In the genomic region with DNA sequence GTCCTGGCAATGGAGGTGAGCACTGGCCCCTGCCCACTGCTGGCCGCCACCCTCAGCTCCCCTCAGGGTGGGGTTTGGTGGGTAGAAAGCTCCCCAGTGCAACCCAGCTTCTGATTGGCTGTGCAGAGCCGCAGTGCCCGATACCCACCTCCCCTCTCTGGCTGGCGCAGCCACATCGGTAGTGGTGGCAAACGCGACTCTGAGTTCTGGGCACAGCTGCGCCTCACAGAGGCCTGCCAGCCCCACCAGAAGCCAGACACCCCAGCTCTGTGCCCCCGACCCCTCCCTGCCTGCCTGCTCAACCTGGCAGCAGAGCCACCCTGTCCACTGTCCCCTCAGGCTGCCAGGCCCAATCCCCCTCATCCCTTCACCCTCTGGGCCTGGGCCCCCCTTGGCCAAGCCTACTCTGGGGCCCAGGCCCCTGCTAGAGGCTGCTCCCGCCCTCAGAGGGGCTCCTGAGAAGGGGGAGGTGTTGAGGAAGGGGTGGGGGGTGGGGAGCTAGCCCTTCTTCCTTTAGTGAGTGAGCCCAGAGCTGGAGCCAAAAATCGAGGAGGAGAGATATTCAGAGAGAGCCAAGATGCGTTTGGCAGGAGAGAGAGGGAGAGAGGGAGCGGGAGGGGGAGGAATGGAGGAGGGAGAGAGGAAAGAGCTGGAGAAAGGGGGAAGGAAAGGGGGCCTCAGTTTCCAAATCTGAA, we compare ENCODE assay signal across 8 mouse cellular contexts. TPM values are rescaled to one million over a fixed set of nuclear protein-coding genes. Genes with fewer than 3 reads are reported as not detected.
DNase-seq lines count a peak whose midpoint lies in the region; ATAC-seq and TF ChIP-seq lines count a peak whose summit lies in the region.

No protein-coding gene starts in this region.

- DNase-seq in layer of hippocampus, adult 11-12 months (ENCODE audit: low spot score): peak; percentile 77
- no peak for DNase-seq in layer of hippocampus, adult 9-10 months (ENCODE audit: low spot score)
- DNase-seq in cerebellum, adult 11-12 months: peak; percentile 84
- DNase-seq in gastrocnemius, adult 2 months: peak; percentile 86
- DNase-seq in layer of hippocampus, adult 9-11 months: peak; percentile 87
- DNase-seq in adrenal gland, adult 2 months: no peak

- H3K4me3 ChIP-seq in gastrocnemius, adult 2 months: peak overlapping the region; percentile 63
- peak overlapping the region; percentile 19 for H3K4me3 ChIP-seq in stomach, embryonic 15.5 days (replicated peaks)

- H3K36me3 ChIP-seq in stomach, embryonic 15.5 days: 0 out of 2 replicates have a peak, but pooled peaks cover 5% of the 10 kb centered on the region

- peak overlapping the region; percentile 16 for H3K9ac ChIP-seq in stomach, embryonic 15.5 days

- H3K4me2 ChIP-seq in stomach, embryonic 15.5 days: peak overlapping the region; percentile 47

- 63% methylated on average over 13 of the region's 13 CpGs for WGBS in stomach, embryonic 15.5 days

- peak; percentile 54; the same call in 1 of the 2 replicates for ATAC-seq in stomach, embryonic 15.5 days (ENCODE audit: insufficient read depth, low FRiP score, low read depth)
- no peak for ATAC-seq in megakaryocyte-erythroid progenitor cell, adult 5-6 weeks (replicated peaks; ENCODE audit: low FRiP score, low TSS enrichment, poor library complexity, severe bottlenecking)

- H3K4me1 ChIP-seq in stomach, embryonic 15.5 days: peaks cover 57% of the 10 kb centered on the region

- intact Hi-C loops in gastrocnemius, adult 2 months (cut with DNase I): no loop called here

- TF ChIP-seq CTCF in gastrocnemius, adult 2 months (IDR thresholded peaks at IDR 0.05): no peak

- H3K27me3 ChIP-seq in stomach, embryonic 15.5 days (replicated peaks): 0 out of 2 replicates have a peak, but pooled peaks cover 33% of the 10 kb centered on the region

- H3K27ac ChIP-seq in gastrocnemius, adult 2 months: peak overlapping the region; percentile 96
- peak overlapping the region; percentile 88 for H3K27ac ChIP-seq in stomach, embryonic 15.5 days

- H3K9me3 ChIP-seq in stomach, embryonic 15.5 days: no peaks in the 10 kb centered on the region

RNA-seq across cellular contexts. Expression of a gene that starts 6.2 kb away (rescaled TPM):
- total RNA-seq in gastrocnemius, adult 2 months (2021): 100 to 1,000 TPM; 465 to 558 TPM
- 28.7 and 29.3 TPM in 2 replicates for polyA plus RNA-seq in stomach, embryonic 15.5 days (2015; fragmentation: Nextera tagmentation; extraction: Ambion mirVana)
- 100 to 1,000 TPM in 1 of 2 experiments, 10 to 100 TPM in 1; 91.3 to 113 TPM for total RNA-seq in adrenal gland, adult 2 months (2021)
- 47.0 and 59.9 TPM in 2 replicates for polyA plus RNA-seq in adrenal gland, adult 2 months (2012; rRNA removed)
- 73.4 and 79.7 TPM in 2 replicates for total RNA-seq in megakaryocyte-erythroid progenitor cell, adult 5-6 weeks (2014; fragmentation: Nextera tagmentation)
- 13.3 and 26.0 TPM in 2 replicates for total RNA-seq in megakaryocyte-erythroid progenitor cell, adult 5-6 weeks (2017)

RNA-seq across cellular contexts. Expression of a gene that starts 28.7 kb away (rescaled TPM):
- total RNA-seq in gastrocnemius, adult 2 months (2021): 10 to 100 TPM; 10.2 to 14.3 TPM
- 6.3 and 6.9 TPM in 2 replicates for polyA plus RNA-seq in stomach, embryonic 15.5 days (2015; fragmentation: Nextera tagmentation; extraction: Ambion mirVana)
- total RNA-seq in adrenal gland, adult 2 months (2021): 10 to 100 TPM; 11.5 to 12.2 TPM
- 5.1 and 7.0 TPM in 2 replicates for polyA plus RNA-seq in adrenal gland, adult 2 months (2012; rRNA removed)
- 4.7 TPM in 2 replicates for total RNA-seq in megakaryocyte-erythroid progenitor cell, adult 5-6 weeks (2014; fragmentation: Nextera tagmentation)
- 3.5 and 3.7 TPM in 2 replicates for total RNA-seq in megakaryocyte-erythroid progenitor cell, adult 5-6 weeks (2017)

RNA-seq across cellular contexts. Expression of a gene that starts 37.4 kb away (rescaled TPM):
- 10 to 100 TPM; 16.2 to 30.4 TPM for total RNA-seq in gastrocnemius, adult 2 months (2021)
- 52.7 and 54.5 TPM in 2 replicates for polyA plus RNA-seq in stomach, embryonic 15.5 days (2015; fragmentation: Nextera tagmentation; extraction: Ambion mirVana)
- total RNA-seq in adrenal gland, adult 2 months (2021): 10 to 100 TPM; 72.6 to 74.9 TPM
- 141 and 196 TPM in 2 replicates for polyA plus RNA-seq in adrenal gland, adult 2 months (2012; rRNA removed)
- total RNA-seq in megakaryocyte-erythroid progenitor cell, adult 5-6 weeks (2014; fragmentation: Nextera tagmentation): 28.3 and 31.1 TPM in 2 replicates
- 53.1 and 61.8 TPM in 2 replicates for total RNA-seq in megakaryocyte-erythroid progenitor cell, adult 5-6 weeks (2017)

RNA-seq across cellular contexts. Expression of a gene that starts 46.5 kb away (rescaled TPM):
- 100 to 1,000 TPM; 159 to 172 TPM for total RNA-seq in gastrocnemius, adult 2 months (2021)
- polyA plus RNA-seq in stomach, embryonic 15.5 days (2015; fragmentation: Nextera tagmentation; extraction: Ambion mirVana): 115 and 130 TPM in 2 replicates
- 100 to 1,000 TPM; 122 to 141 TPM for total RNA-seq in adrenal gland, adult 2 months (2021)
- 128 and 131 TPM in 2 replicates for polyA plus RNA-seq in adrenal gland, adult 2 months (2012; rRNA removed)
- total RNA-seq in megakaryocyte-erythroid progenitor cell, adult 5-6 weeks (2014; fragmentation: Nextera tagmentation): 94.8 and 151 TPM in 2 replicates
- 38.4 and 43.7 TPM in 2 replicates for total RNA-seq in megakaryocyte-erythroid progenitor cell, adult 5-6 weeks (2017)

RNA-seq across cellular contexts. Expression of a gene that starts 52.8 kb away (rescaled TPM):
- total RNA-seq in gastrocnemius, adult 2 months (2021): 100 to 1,000 TPM; 149 to 205 TPM
- 938 and 1,051 TPM in 2 replicates for polyA plus RNA-seq in stomach, embryonic 15.5 days (2015; fragmentation: Nextera tagmentation; extraction: Ambion mirVana)
- 100 to 1,000 TPM; 684 to 730 TPM for total RNA-seq in adrenal gland, adult 2 months (2021)
- 88.2 and 91.2 TPM in 2 replicates for polyA plus RNA-seq in adrenal gland, adult 2 months (2012; rRNA removed)
- 286 and 320 TPM in 2 replicates for total RNA-seq in megakaryocyte-erythroid progenitor cell, adult 5-6 weeks (2014; fragmentation: Nextera tagmentation)
- 1,361 and 1,527 TPM in 2 replicates for total RNA-seq in megakaryocyte-erythroid progenitor cell, adult 5-6 weeks (2017)

Comparison
In these comparisons a context has a peak if more than half of its experiments do, and no peak if none do; other contexts are left out.
1. DNase-seq: peak in layer of hippocampus, adult 11-12 months (single experiment), cerebellum, adult 11-12 months (single experiment), gastrocnemius, adult 2 months (single experiment) and layer of hippocampus, adult 9-11 months (single experiment); none in layer of hippocampus, adult 9-10 months (single experiment) and adrenal gland, adult 2 months (single experiment).
2. RNA of a gene that starts 6.2 kb away (total RNA-seq): 465 to 558 TPM in gastrocnemius, adult 2 months; 91.3 to 113 TPM in adrenal gland, adult 2 months and 13.3 to 79.7 TPM in megakaryocyte-erythroid progenitor cell, adult 5-6 weeks; every median in the first group is over 4 times any median in the second.